Mouse (Mus musculus): ENCODE data around the gene Rcvrn. TPM values are rescaled to one million over a fixed set of nuclear protein-coding genes. Genes with fewer than 3 reads are reported as not detected.

The Rcvrn gene
- polyA plus RNA-seq, 1 experiment from 2014 or later, result not detected

GRCm38 (mm10) chr11:67656811-67657210, 38.3 kb upstream of the Rcvrn start:
- no peaks in the 10 kb centered on the region for H3K36me3 ChIP-seq
- no peak for ATAC-seq (replicated peaks; ENCODE audit: low FRiP score)

GRCm38 (mm10) chr11:67657685-67658382, 37.3 kb upstream of the Rcvrn start:
- Histone ChIP-seq H3K36me3 (no peaks in the 10 kb centered on the region), H3K9ac (no peak overlapping the region), H3K4me1 (peaks cover 7% of the 10 kb centered on the region), H3K9me3 (replicated peaks) (no peaks in the 10 kb centered on the region), H3K27ac (no peak overlapping the region), H3K4me3 (replicated peaks) (no peak overlapping the region), H3K4me2 (no peak overlapping the region), H3K27me3 (no peaks in the 10 kb centered on the region)
- whole genome bisulfite sequencing, result 47% methylated on average over 11 of the region's 11 CpGs
- peak; percentile 31 for ATAC-seq (replicated peaks; ENCODE audit: low FRiP score)

More at GRCm38 (mm10) chr11:67656811-67657210, 38.3 kb upstream of the Rcvrn start:
- Histone ChIP-seq H3K4me3 (replicated peaks) (no peak overlapping the region), H3K9me3 (replicated peaks) (no peaks in the 10 kb centered on the region), H3K4me1 (peaks cover 15% of the 10 kb centered on the region), H3K9ac (no peak overlapping the region), H3K27ac (no peak overlapping the region), H3K27me3 (no peaks in the 10 kb centered on the region), H3K4me2 (no peak overlapping the region)
- 81% methylated on average over 9 of the region's 9 CpGs for WGBS

GRCm38 (mm10) chr11:67661465-67661864, 33.7 kb upstream of the Rcvrn start:
- 89% methylated on average over 8 of the region's 8 CpGs for WGBS

GRCm38 (mm10) chr11:67663437-67663836, 31.7 kb upstream of the Rcvrn start:
- Histone ChIP-seq H3K27ac (no peak overlapping the region), H3K4me3 (replicated peaks) (no peak overlapping the region), H3K36me3 (0 out of 2 replicates have a peak, but pooled peaks cover 3% of the 10 kb centered on the region), H3K4me1 (no peaks in the 10 kb centered on the region), H3K9ac (no peak overlapping the region), H3K9me3 (replicated peaks) (no peaks in the 10 kb centered on the region), H3K27me3 (no peaks in the 10 kb centered on the region), H3K4me2 (no peak overlapping the region)
- no peak for ATAC-seq (replicated peaks; ENCODE audit: low FRiP score)
- WGBS, result 93% methylated on average over 4 of the region's 4 CpGs

More at GRCm38 (mm10) chr11:67661465-67661864, 33.7 kb upstream of the Rcvrn start:
- no peak overlapping the region for H3K4me2 ChIP-seq
- no peak overlapping the region for H3K9ac ChIP-seq
- no peak for ATAC-seq (replicated peaks; ENCODE audit: low FRiP score)
- H3K4me1 ChIP-seq, result peaks cover 3% of the 10 kb centered on the region; the same call in 1 of the 2 replicates
- no peaks in the 10 kb centered on the region for H3K27me3 ChIP-seq
- H3K4me3 ChIP-seq (replicated peaks), result no peak overlapping the region
- H3K36me3 ChIP-seq, result 0 out of 2 replicates have a peak, but pooled peaks cover 3% of the 10 kb centered on the region
- no peaks in the 10 kb centered on the region for H3K9me3 ChIP-seq (replicated peaks)
- H3K27ac ChIP-seq, result no peak overlapping the region

- Histone ChIP-seq H3K9ac (no peak overlapping the region), H3K36me3 (0 out of 2 replicates have a peak, but pooled peaks cover 3% of the 10 kb centered on the region), H3K27ac (no peak overlapping the region), H3K27me3 (no peaks in the 10 kb centered on the region), H3K4me2 (no peak overlapping the region), H3K4me1 (no peaks in the 10 kb centered on the region), H3K4me3 (replicated peaks) (no peak overlapping the region), H3K9me3 (replicated peaks) (no peaks in the 10 kb centered on the region)
- WGBS, result 93% methylated on average over 3 of the region's 3 CpGs
- no peak for ATAC-seq (replicated peaks; ENCODE audit: low FRiP score)
These were observed 30.9 kb upstream of the Rcvrn start for GRCm38 (mm10) chr11:67664261-67664660.

- H3K9me3 ChIP-seq (replicated peaks), result no peaks in the 10 kb centered on the region
- no peak for ATAC-seq (replicated peaks; ENCODE audit: low FRiP score)
- H3K4me1 ChIP-seq, result no peaks in the 10 kb centered on the region
- 90% methylated on average over 6 of the region's 6 CpGs for WGBS
- no peak overlapping the region for H3K4me2 ChIP-seq
- no peak overlapping the region for H3K4me3 ChIP-seq (replicated peaks)
- no peak overlapping the region for H3K27ac ChIP-seq
- H3K36me3 ChIP-seq, result 0 out of 2 replicates have a peak, but pooled peaks cover 3% of the 10 kb centered on the region
- H3K9ac ChIP-seq, result no peak overlapping the region
- H3K27me3 ChIP-seq, result no peaks in the 10 kb centered on the region
These were observed 30.2 kb upstream of the Rcvrn start for GRCm38 (mm10) chr11:67664918-67665317.

GRCm38 (mm10) chr11:67666129-67666528, 29.0 kb upstream of the Rcvrn start:
- no peak overlapping the region for H3K9ac ChIP-seq
- 86% methylated on average over 5 of the region's 5 CpGs for WGBS
- no peak for ATAC-seq (replicated peaks; ENCODE audit: low FRiP score)
- no peaks in the 10 kb centered on the region for H3K9me3 ChIP-seq (replicated peaks)
- H3K4me1 ChIP-seq, result no peaks in the 10 kb centered on the region
- H3K27ac ChIP-seq, result no peak overlapping the region
- H3K36me3 ChIP-seq, result 0 out of 2 replicates have a peak, but pooled peaks cover 3% of the 10 kb centered on the region
- H3K4me3 ChIP-seq (replicated peaks), result no peak overlapping the region
- H3K27me3 ChIP-seq, result no peaks in the 10 kb centered on the region
- H3K4me2 ChIP-seq, result no peak overlapping the region

GRCm38 (mm10) chr11:67667531-67668332, 27.4 kb upstream of the Rcvrn start:
- Histone ChIP-seq H3K27me3 (no peaks in the 10 kb centered on the region), H3K9me3 (replicated peaks) (no peaks in the 10 kb centered on the region), H3K4me1 (no peaks in the 10 kb centered on the region), H3K27ac (no peak overlapping the region), H3K4me2 (no peak overlapping the region), H3K4me3 (replicated peaks) (no peak overlapping the region), H3K36me3 (0 out of 2 replicates have a peak, but pooled peaks cover 3% of the 10 kb centered on the region), H3K9ac (no peak overlapping the region)
- WGBS, result 80% methylated on average over 13 of the region's 13 CpGs
- no peak for ATAC-seq (replicated peaks; ENCODE audit: low FRiP score)

GRCm38 (mm10) chr11:67668460-67669007, 26.6 kb upstream of the Rcvrn start:
- Histone ChIP-seq H3K4me3 (replicated peaks) (no peak overlapping the region), H3K27ac (no peak overlapping the region), H3K9ac (no peak overlapping the region), H3K36me3 (0 out of 2 replicates have a peak, but pooled peaks cover 1% of the 10 kb centered on the region), H3K4me1 (no peaks in the 10 kb centered on the region), H3K4me2 (no peak overlapping the region), H3K9me3 (replicated peaks) (no peaks in the 10 kb centered on the region), H3K27me3 (no peaks in the 10 kb centered on the region)
- 86% methylated on average over 3 of the region's 3 CpGs for WGBS
- no peak for ATAC-seq (replicated peaks; ENCODE audit: low FRiP score)

- no peaks in the 10 kb centered on the region for H3K4me1 ChIP-seq
- no peaks in the 10 kb centered on the region for H3K36me3 ChIP-seq
- no peaks in the 10 kb centered on the region for H3K9me3 ChIP-seq (replicated peaks)
- no peak overlapping the region for H3K4me3 ChIP-seq (replicated peaks)
- H3K9ac ChIP-seq, result no peak overlapping the region
- 97% methylated on average over 6 of the region's 6 CpGs for WGBS
- H3K4me2 ChIP-seq, result no peak overlapping the region
- no peaks in the 10 kb centered on the region for H3K27me3 ChIP-seq
- H3K27ac ChIP-seq, result no peak overlapping the region
- ATAC-seq (replicated peaks; ENCODE audit: low FRiP score), result no peak
These were observed 25.1 kb upstream of the Rcvrn start for GRCm38 (mm10) chr11:67670031-67670430.

- Histone ChIP-seq H3K9ac (no peak overlapping the region), H3K36me3 (no peaks in the 10 kb centered on the region), H3K4me3 (replicated peaks) (no peak overlapping the region), H3K9me3 (replicated peaks) (no peaks in the 10 kb centered on the region), H3K4me1 (0 out of 2 replicates have a peak, but pooled peaks cover 3% of the 10 kb centered on the region), H3K4me2 (no peak overlapping the region), H3K27me3 (no peaks in the 10 kb centered on the region), H3K27ac (no peak overlapping the region)
- no peak for ATAC-seq (replicated peaks; ENCODE audit: low FRiP score)
- 67% methylated on average over 5 of the region's 5 CpGs for WGBS
These were observed 23.0 kb upstream of the Rcvrn start for GRCm38 (mm10) chr11:67672140-67672539.

All from kidney, embryonic 15.5 days (tissue).